Comparison of ENCODE assay signal across 26 mouse cellular contexts in the genomic region with DNA sequence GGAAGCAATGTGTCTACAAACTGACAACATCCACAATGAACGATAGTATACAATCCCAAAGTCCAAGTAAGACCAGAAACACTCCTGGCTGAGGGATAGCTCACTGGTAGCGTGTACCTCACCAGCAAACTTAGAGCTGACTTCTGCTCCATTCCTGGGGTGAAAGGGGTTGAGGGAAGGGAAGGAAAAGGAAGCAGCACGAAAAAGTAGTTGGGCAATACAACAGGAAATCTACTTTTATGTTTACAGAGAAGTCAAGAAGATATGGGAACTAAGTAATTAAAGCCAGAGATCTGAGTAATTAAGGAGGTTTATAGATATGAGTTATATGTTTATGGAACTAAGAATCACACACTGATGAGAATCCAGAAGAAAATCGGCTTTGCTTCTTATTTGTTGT.
"Had no signal": no experiment of that assay in that cellular context is flagged by ENCODE, and none has a peak within 500 bp of the region (broad histone marks: within the 10 kb centered on the region; RNA-seq: fewer than 3 reads in every experiment).

No protein-coding gene starts in this region.

- H3K27me3 ChIP-seq: heart, embryonic 13.5 days; heart, embryonic 15.5 days; hindbrain, embryonic 13.5 days; hindbrain, embryonic 15.5 days; kidney, embryonic 15.5 days; limb, embryonic 13.5 days; limb, embryonic 15.5 days had no signal

- H3K27ac ChIP-seq: gastrocnemius, adult 2 months; heart, adult 2 months; heart, embryonic 13.5 days; heart, embryonic 15.5 days; hindbrain, embryonic 13.5 days; hindbrain, embryonic 15.5 days; hindbrain, postnatal 0 days; kidney, embryonic 15.5 days; kidney, postnatal 0 days; limb, embryonic 13.5 days; limb, embryonic 15.5 days had no signal

- H3K4me2 ChIP-seq: heart, embryonic 11.5 days; heart, embryonic 13.5 days; heart, embryonic 15.5 days; hindbrain, embryonic 13.5 days; hindbrain, embryonic 15.5 days; kidney, embryonic 15.5 days; limb, embryonic 13.5 days; limb, embryonic 15.5 days had no signal

- H3K4me1 ChIP-seq: hindbrain, embryonic 13.5 days; hindbrain, embryonic 15.5 days had no signal

- H3K9me3 ChIP-seq: heart, embryonic 13.5 days; heart, embryonic 15.5 days; hindbrain, embryonic 13.5 days; hindbrain, embryonic 15.5 days; kidney, embryonic 15.5 days; limb, embryonic 13.5 days; limb, embryonic 15.5 days had no signal

- H3K9ac ChIP-seq: heart, embryonic 13.5 days; heart, embryonic 15.5 days; hindbrain, embryonic 13.5 days; hindbrain, embryonic 15.5 days; kidney, embryonic 15.5 days; limb, embryonic 13.5 days; limb, embryonic 15.5 days had no signal

- H3K36me3 ChIP-seq: heart, embryonic 13.5 days; heart, embryonic 15.5 days; hindbrain, embryonic 13.5 days; hindbrain, embryonic 15.5 days; kidney, embryonic 15.5 days; limb, embryonic 13.5 days; limb, embryonic 15.5 days had no signal

- ATAC-seq: hindbrain, postnatal 0 days; intestine, embryonic 16.5 days had no signal

- H3K4me3 ChIP-seq: gastrocnemius, adult 2 months; heart, adult 2 months; heart, embryonic 13.5 days; heart, embryonic 15.5 days; hindbrain, embryonic 13.5 days; hindbrain, embryonic 15.5 days; kidney, embryonic 15.5 days; limb, embryonic 13.5 days; limb, embryonic 15.5 days had no signal

- DNase-seq: gastrocnemius, adult 2 months; gastrocnemius, postnatal 10 days; gastrocnemius, postnatal 25 days; heart, adult 11 months; heart, adult 2 months; heart, postnatal 14 days; heart, postnatal 36 days; kidney, adult 11 months; kidney, adult 2 months; kidney, adult 9 months; kidney, postnatal 14 days; kidney, postnatal 36 days; layer of hippocampus, adult 9-11 months; layer of hippocampus, postnatal 36 days; left cerebral cortex, postnatal 4 days had no signal
